Mouse (Mus musculus): ENCODE results near the gene Itgb2. TPM values are rescaled to one million over a fixed set of nuclear protein-coding genes. Genes with fewer than 3 reads are reported as not detected.

Itgb2 gene
- polyA plus RNA-seq, 1 experiment from 2014 or later, result 2.1 TPM

DNA sequence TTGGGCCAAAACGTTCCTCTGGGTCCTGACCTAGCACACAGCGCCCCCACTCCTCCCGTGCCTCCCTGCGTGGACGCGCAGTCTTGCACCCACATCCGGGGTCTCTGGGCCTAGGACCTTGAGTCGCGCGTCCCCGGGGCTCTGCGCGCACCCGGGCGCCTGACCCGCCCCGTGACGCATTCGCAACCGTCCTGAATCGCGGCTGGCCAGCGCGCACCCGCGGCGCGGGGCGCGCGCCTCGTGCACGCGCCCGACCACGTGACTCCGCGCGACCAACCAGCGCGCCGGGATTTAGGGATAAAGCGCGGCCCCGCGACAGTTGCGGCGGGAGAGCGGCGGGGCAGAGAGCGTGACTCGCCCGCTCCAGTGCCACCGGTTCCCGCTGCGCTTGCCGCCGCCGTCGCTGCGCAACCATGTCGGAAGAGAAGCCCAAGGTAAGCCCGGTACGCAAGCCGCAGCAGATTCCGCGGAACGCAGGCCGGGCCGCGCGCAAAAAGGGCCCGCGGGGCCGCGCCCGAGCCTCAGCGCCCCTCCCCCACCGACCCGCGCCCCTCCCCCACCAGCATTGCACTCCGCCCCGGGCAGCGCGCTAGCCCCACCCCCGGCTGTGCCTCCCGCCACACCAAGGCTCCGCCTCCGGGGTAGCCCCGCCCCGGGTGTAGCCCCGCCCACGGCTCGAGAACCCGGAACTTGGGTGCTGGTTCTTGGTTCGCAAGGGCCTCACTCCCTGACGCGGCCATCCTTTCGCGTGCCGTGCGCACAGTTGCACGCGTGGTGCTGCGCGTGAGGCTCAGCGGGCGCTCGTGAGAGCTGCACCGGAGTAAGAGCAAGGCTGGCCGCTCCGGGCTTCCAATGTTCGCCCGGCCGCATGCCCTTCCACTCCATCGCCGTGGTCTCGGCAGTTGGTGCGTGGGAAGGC, 76.1 kb downstream of the Itgb2 start, which contains the start of the genes Sumo3 and Gm49325:
Gene Sumo3 (plus strand): TSS at position 190 of the 919 bp plus-strand sequence.
Gene Gm49325 (plus strand): TSS at position 290 of the 919 bp plus-strand sequence.
- WGBS, result under 1% methylated on average over 116 of the region's 119 CpGs
- ATAC-seq, result peak; percentile 84
- Histone ChIP-seq H3K27me3 (replicated peaks; ENCODE audit: control insufficient read depth, insufficient read depth, low read length) (no peaks in the 10 kb centered on the region), H3K9ac (ENCODE audit: low read depth, low read length) (peak within 1 kb of the TSS; percentile 82), H3K36me3 (ENCODE audit: control insufficient read depth, insufficient read depth) (peaks cover 16% of the 10 kb centered on the region), H3K4me1 (replicated peaks; ENCODE audit: control insufficient read depth, insufficient read depth, low read length) (no peaks in the 10 kb centered on the region), H3K4me2 (replicated peaks; ENCODE audit: low read depth) (peak within 1 kb of the TSS; percentile 70), H3K4me3 (ENCODE audit: low read depth, low read length) (peak within 1 kb of the TSS; percentile 69), H3K9me3 (ENCODE audit: control insufficient read depth) (no peaks in the 10 kb centered on the region), H3K27ac (ENCODE audit: low read depth, low read length) (peak within 1 kb of the TSS; percentile 98)
- TF ChIP-seq CTCF (IDR thresholded peaks at IDR 0.05; ENCODE audit: low read depth), result peak; percentile 35; the same call in 1 of the 2 replicates

DNA sequence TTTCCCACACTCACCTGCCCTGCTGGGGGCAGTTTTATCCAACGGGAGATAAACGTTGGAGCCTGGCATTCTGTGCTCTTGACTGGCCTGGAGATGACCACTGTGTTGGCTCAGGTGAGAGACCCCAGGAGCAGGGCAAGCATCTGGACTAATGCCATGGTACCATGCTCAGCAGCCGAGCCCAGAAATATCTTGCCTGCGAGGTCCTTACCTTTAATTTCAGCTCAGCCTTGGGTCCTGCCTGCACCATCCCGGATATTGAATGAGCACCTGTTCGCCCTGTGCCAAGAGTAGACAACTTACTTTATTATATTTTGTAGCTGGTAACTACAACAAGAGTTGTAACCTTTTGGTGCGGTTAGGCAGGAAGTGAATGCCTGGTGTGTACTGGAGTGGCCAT, 76.8 kb downstream of the Itgb2 start:
- H3K4me1 ChIP-seq (replicated peaks; ENCODE audit: control insufficient read depth, insufficient read depth, low read length), result no peaks in the 10 kb centered on the region
- peak overlapping the region; percentile 98 for H3K27ac ChIP-seq (ENCODE audit: low read depth, low read length)
- peaks cover 23% of the 10 kb centered on the region for H3K36me3 ChIP-seq (ENCODE audit: control insufficient read depth, insufficient read depth)
- H3K27me3 ChIP-seq (replicated peaks; ENCODE audit: control insufficient read depth, insufficient read depth, low read length), result no peaks in the 10 kb centered on the region
- no peak for TF ChIP-seq CTCF (IDR thresholded peaks at IDR 0.05; ENCODE audit: low read depth)
- no peaks in the 10 kb centered on the region for H3K9me3 ChIP-seq (ENCODE audit: control insufficient read depth)
- 15% methylated on average over 7 of the region's 7 CpGs for WGBS
- peak overlapping the region; percentile 69 for H3K4me3 ChIP-seq (ENCODE audit: low read depth, low read length)
- ATAC-seq, result peak; percentile 3; the same call in 1 of the 2 replicates
- H3K9ac ChIP-seq (ENCODE audit: low read depth, low read length), result peak overlapping the region; percentile 82
- peak overlapping the region; percentile 70 for H3K4me2 ChIP-seq (replicated peaks; ENCODE audit: low read depth)

DNA sequence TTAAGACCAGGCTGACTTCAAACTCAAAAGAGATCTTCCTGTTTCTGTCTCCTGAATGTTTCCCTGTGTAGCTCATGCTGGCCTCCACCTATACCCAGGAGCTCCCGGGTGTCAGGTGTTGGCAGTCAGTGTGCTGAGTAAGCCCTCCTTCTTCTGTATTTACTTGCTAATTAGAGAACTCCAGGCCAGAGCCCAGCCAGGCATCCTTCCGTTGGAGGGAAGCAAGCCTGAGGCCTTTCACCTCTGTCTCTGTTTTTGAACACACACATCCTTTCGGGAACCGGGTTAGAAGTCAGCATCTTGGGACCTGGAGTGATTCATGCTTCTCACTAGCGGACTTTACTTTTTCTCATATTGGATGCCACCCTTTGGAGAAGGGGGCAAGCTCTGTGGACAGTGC, 77.4 kb downstream of the Itgb2 start:
- TF ChIP-seq CTCF (IDR thresholded peaks at IDR 0.05; ENCODE audit: low read depth), result no peak
- Histone ChIP-seq H3K4me2 (replicated peaks; ENCODE audit: low read depth) (peak overlapping the region; percentile 70), H3K4me1 (replicated peaks; ENCODE audit: control insufficient read depth, insufficient read depth, low read length) (no peaks in the 10 kb centered on the region), H3K4me3 (ENCODE audit: low read depth, low read length) (peak overlapping the region; percentile 69), H3K9ac (ENCODE audit: low read depth, low read length) (peak overlapping the region; percentile 82; the same call in 1 of the 2 replicates), H3K27ac (ENCODE audit: low read depth, low read length) (peak overlapping the region; percentile 98; the same call in 1 of the 2 replicates), H3K27me3 (replicated peaks; ENCODE audit: control insufficient read depth, insufficient read depth, low read length) (no peaks in the 10 kb centered on the region), H3K36me3 (ENCODE audit: control insufficient read depth, insufficient read depth) (peaks cover 25% of the 10 kb centered on the region), H3K9me3 (ENCODE audit: control insufficient read depth) (no peaks in the 10 kb centered on the region)
- WGBS, result 49% methylated on average over 5 of the region's 5 CpGs
- ATAC-seq, result no peak

DNA sequence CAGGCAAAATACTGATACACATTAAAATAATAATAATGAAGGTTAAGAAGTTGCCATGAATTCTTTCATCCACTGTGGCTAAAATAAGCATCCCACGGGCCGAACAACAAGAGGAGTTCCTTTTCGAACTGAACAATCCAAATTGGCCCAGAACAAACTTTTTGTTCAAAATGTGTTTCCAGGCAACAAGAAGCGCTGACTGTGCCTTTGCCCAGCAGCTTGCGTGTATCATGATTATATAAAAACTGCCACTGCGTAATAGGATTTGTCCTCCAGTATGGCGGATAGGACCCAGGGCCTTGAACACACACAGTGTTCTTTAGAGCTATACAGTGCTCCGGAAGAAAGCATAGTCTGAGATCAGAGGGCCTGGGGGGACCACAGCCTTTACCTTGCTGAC, 78.5 kb downstream of the Itgb2 start:
- WGBS, result 90% methylated on average over 8 of the region's 8 CpGs
- H3K4me3 ChIP-seq (ENCODE audit: low read depth, low read length), result no peak overlapping the region
- no peaks in the 10 kb centered on the region for H3K9me3 ChIP-seq (ENCODE audit: control insufficient read depth)
- H3K27me3 ChIP-seq (replicated peaks; ENCODE audit: control insufficient read depth, insufficient read depth, low read length), result no peaks in the 10 kb centered on the region
- no peak overlapping the region for H3K9ac ChIP-seq (ENCODE audit: low read depth, low read length)
- no peaks in the 10 kb centered on the region for H3K4me1 ChIP-seq (replicated peaks; ENCODE audit: control insufficient read depth, insufficient read depth, low read length)
- H3K4me2 ChIP-seq (replicated peaks; ENCODE audit: low read depth), result no peak overlapping the region
- no peak for TF ChIP-seq CTCF (IDR thresholded peaks at IDR 0.05; ENCODE audit: low read depth)
- peaks cover 25% of the 10 kb centered on the region for H3K36me3 ChIP-seq (ENCODE audit: control insufficient read depth, insufficient read depth)
- no peak overlapping the region for H3K27ac ChIP-seq (ENCODE audit: low read depth, low read length)
- no peak for ATAC-seq

DNA sequence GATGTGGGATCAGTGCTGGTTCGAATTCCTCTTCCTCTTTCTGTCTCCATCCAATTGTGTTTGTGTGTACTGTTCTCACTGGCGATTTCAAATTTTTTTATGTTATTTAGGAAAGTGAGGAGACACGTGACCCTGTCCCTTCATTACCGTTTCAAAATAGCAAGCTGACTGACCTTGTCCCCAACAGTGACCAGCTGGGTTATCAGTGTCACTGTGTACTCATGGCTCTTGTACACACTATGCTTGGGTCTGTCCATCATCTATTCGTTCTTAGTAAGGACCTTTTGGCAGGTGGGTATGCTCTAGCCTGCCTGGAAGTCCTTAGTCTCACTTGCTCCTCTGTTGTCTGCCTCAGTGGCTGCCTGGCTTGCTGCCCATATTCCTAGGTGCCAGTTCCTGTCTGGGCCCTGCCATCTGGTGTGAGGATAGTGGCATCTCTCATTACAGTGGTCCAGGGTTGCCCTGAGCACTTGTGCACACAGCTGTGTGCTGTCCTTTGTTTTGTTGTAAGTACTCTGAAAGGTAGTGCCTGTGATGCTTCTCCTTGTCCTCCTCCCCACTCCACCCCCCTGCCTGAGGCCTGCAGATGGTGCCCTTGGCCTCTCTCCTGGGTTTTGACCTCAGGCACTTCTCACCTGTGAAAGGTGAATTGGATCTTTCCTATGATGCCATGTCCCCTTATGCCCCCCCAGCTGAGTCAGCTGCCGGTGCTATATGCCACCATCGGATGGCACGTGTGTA, 80.3 kb downstream of the Itgb2 start:
- H3K4me1 ChIP-seq (replicated peaks; ENCODE audit: control insufficient read depth, insufficient read depth, low read length), result no peaks in the 10 kb centered on the region
- no peak for ATAC-seq
- no peak overlapping the region for H3K4me2 ChIP-seq (replicated peaks; ENCODE audit: low read depth)
- no peaks in the 10 kb centered on the region for H3K9me3 ChIP-seq (ENCODE audit: control insufficient read depth)
- no peak overlapping the region for H3K9ac ChIP-seq (ENCODE audit: low read depth, low read length)
- TF ChIP-seq CTCF (IDR thresholded peaks at IDR 0.05; ENCODE audit: low read depth), result no peak
- peaks cover 32% of the 10 kb centered on the region for H3K36me3 ChIP-seq (ENCODE audit: control insufficient read depth, insufficient read depth)
- no peak overlapping the region for H3K27ac ChIP-seq (ENCODE audit: low read depth, low read length)
- H3K27me3 ChIP-seq (replicated peaks; ENCODE audit: control insufficient read depth, insufficient read depth, low read length), result no peaks in the 10 kb centered on the region
- 83% methylated on average over 8 of the region's 8 CpGs for WGBS
- no peak overlapping the region for H3K4me3 ChIP-seq (ENCODE audit: low read depth, low read length)

DNA sequence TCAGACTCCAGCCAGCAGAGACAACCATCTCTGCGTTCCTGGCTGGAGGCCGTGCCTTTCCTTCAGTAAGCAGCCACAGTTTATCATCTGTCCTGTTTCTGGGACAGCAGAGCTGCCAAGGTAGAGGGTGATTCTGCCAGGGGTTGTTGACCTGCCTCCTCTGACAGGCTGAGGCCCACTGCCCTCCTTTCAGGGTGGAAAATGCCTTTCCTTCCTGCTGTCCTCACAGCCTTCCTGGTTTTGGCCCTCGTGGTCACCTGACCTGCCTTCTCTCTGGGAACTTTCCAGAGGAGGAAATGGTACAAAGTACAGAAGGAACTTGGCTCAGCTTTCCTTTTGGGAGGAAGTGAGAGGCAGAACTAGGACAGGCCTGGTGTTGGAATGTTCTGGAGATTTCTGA, 83.4 kb downstream of the Itgb2 start:
- ATAC-seq, result peak; percentile 92
- H3K4me2 ChIP-seq (replicated peaks; ENCODE audit: low read depth), result peak overlapping the region; percentile 46
- no peak overlapping the region for H3K9ac ChIP-seq (ENCODE audit: low read depth, low read length)
- TF ChIP-seq CTCF (IDR thresholded peaks at IDR 0.05; ENCODE audit: low read depth), result no peak
- H3K36me3 ChIP-seq (ENCODE audit: control insufficient read depth, insufficient read depth), result peaks cover 60% of the 10 kb centered on the region
- no peak overlapping the region for H3K4me3 ChIP-seq (ENCODE audit: low read depth, low read length)
- 26% methylated on average over 3 of the region's 3 CpGs for WGBS
- H3K27me3 ChIP-seq (replicated peaks; ENCODE audit: control insufficient read depth, insufficient read depth, low read length), result no peaks in the 10 kb centered on the region
- H3K4me1 ChIP-seq (replicated peaks; ENCODE audit: control insufficient read depth, insufficient read depth, low read length), result no peaks in the 10 kb centered on the region
- no peaks in the 10 kb centered on the region for H3K9me3 ChIP-seq (ENCODE audit: control insufficient read depth)
- peak overlapping the region; percentile 81 for H3K27ac ChIP-seq (ENCODE audit: low read depth, low read length)

Other genes starting within 250 kb of the Itgb2 start
- 1.4 and 1.5 TPM in 2 replicates for gene Adarb1, start 112.0 kb upstream of the Itgb2 start, polyA plus RNA-seq (2015; fragmentation: Nextera tagmentation; extraction: Ambion mirVana)
- 37.9 and 38.2 TPM in 2 replicates for gene Fam207a, start 14.5 kb upstream of the Itgb2 start, polyA plus RNA-seq (2015; fragmentation: Nextera tagmentation; extraction: Ambion mirVana)
- 200 and 201 TPM in 2 replicates for gene Pttg1ip, start 51.5 kb downstream of the Itgb2 start, polyA plus RNA-seq (2015; fragmentation: Nextera tagmentation; extraction: Ambion mirVana)
- 256 and 269 TPM in 2 replicates for gene Sumo3, start 75.8 kb downstream of the Itgb2 start, polyA plus RNA-seq (2015; fragmentation: Nextera tagmentation; extraction: Ambion mirVana)
- gene Gm49325, start 75.9 kb downstream of the Itgb2 start, polyA plus RNA-seq (2015; fragmentation: Nextera tagmentation; extraction: Ambion mirVana), result 18.9 TPM in 2 replicates
- 36.4 and 37.8 TPM in 2 replicates for gene Ube2g2, start 92.0 kb downstream of the Itgb2 start, polyA plus RNA-seq (2015; fragmentation: Nextera tagmentation; extraction: Ambion mirVana)
- 0.10 and 0.20 TPM in 2 replicates for gene Tspear, start 156.3 kb downstream of the Itgb2 start, polyA plus RNA-seq (2015; fragmentation: Nextera tagmentation; extraction: Ambion mirVana)
- gene Gm19402, start 160.5 kb downstream of the Itgb2 start, polyA plus RNA-seq (2015; fragmentation: Nextera tagmentation; extraction: Ambion mirVana), result not detected in 2 replicates
- gene Gm9508, start 167.0 kb downstream of the Itgb2 start, polyA plus RNA-seq (2015; fragmentation: Nextera tagmentation; extraction: Ambion mirVana), result not detected in 2 replicates
- gene Gm10272, start 176.4 kb downstream of the Itgb2 start, polyA plus RNA-seq (2015; fragmentation: Nextera tagmentation; extraction: Ambion mirVana), result not detected in 2 replicates
- gene Gm10024, start 181.2 kb downstream of the Itgb2 start, polyA plus RNA-seq (2015; fragmentation: Nextera tagmentation; extraction: Ambion mirVana), result not detected in 2 replicates
- gene Gm10142, start 185.6 kb downstream of the Itgb2 start, polyA plus RNA-seq (2015; fragmentation: Nextera tagmentation; extraction: Ambion mirVana), result not detected in 2 replicates
- not detected in 2 replicates for gene Krtap12-1, start 190.3 kb downstream of the Itgb2 start, polyA plus RNA-seq (2015; fragmentation: Nextera tagmentation; extraction: Ambion mirVana)
- not detected in 2 replicates for gene Gm10100, start 196.2 kb downstream of the Itgb2 start, polyA plus RNA-seq (2015; fragmentation: Nextera tagmentation; extraction: Ambion mirVana)
- not detected in 2 replicates for gene Gm18596, start 212.4 kb downstream of the Itgb2 start, polyA plus RNA-seq (2015; fragmentation: Nextera tagmentation; extraction: Ambion mirVana)
- gene Gm9736, start 221.1 kb downstream of the Itgb2 start, polyA plus RNA-seq (2015; fragmentation: Nextera tagmentation; extraction: Ambion mirVana), result not detected in 2 replicates
- gene Gm3233, start 229.4 kb downstream of the Itgb2 start, polyA plus RNA-seq (2015; fragmentation: Nextera tagmentation; extraction: Ambion mirVana), result not detected in 2 replicates
- gene Gm3238, start 241.1 kb downstream of the Itgb2 start, polyA plus RNA-seq (2015; fragmentation: Nextera tagmentation; extraction: Ambion mirVana), result not detected in 2 replicates
- gene Gm7138, start 246.7 kb downstream of the Itgb2 start, polyA plus RNA-seq (2015; fragmentation: Nextera tagmentation; extraction: Ambion mirVana), result not detected in 2 replicates

Data from intestine, postnatal 0 days (tissue).